Mouse (Mus musculus) C2C12 (cell line): ENCODE results near the gene Trarg1. TPM values are rescaled to one million over a fixed set of nuclear protein-coding genes. Genes with fewer than 3 reads are reported as not detected.

Source experiments
- H3K27me3 ChIP-seq: one replicate; pipeline ENCODE4 v1.6.1; 2011; ENCODE audit not compliant: control insufficient read depth, insufficient read depth, insufficient read length
- H3K36me3 ChIP-seq: one replicate; pipeline ENCODE4 v1.6.1; 2011; ENCODE audit not compliant: control insufficient read depth, insufficient read depth
- H3K4me3 ChIP-seq: one replicate; pipeline ENCODE4 v1.5.1; 2011; ENCODE audit warnings: mild to moderate bottlenecking, control low read depth; ENCODE audit not compliant: poor library complexity, insufficient read depth, severe bottlenecking
- H3K79me2 ChIP-seq: one replicate; pipeline ENCODE4 v1.6.1; 2011; ENCODE audit not compliant: control insufficient read depth, insufficient read depth
- H3K79me3 ChIP-seq: one replicate; pipeline ENCODE4 v1.6.1; 2011; ENCODE audit warnings: low read depth, control low read depth
- H3ac ChIP-seq: one replicate; pipeline ENCODE3; 2011; ENCODE audit warnings: low read depth; ENCODE audit not compliant: control insufficient read depth, insufficient read length
- CEBPB ChIP-seq: IDR thresholded peaks from one replicate; pipeline ENCODE4 v1.6.1; 2011; ENCODE audit warnings: low read depth, mild to moderate bottlenecking, control low read depth, moderate library complexity
- CTCF ChIP-seq: IDR thresholded peaks from one replicate; pipeline ENCODE4 v1.5.1; 2011; ENCODE audit not compliant: control insufficient read depth, insufficient read depth, insufficient read length
- FOSL1 ChIP-seq: IDR thresholded peaks from one replicate; pipeline ENCODE4 v1.8.0; 2011; ENCODE audit warnings: mild to moderate bottlenecking, low read length; ENCODE audit not compliant: poor library complexity, insufficient read depth, severe bottlenecking
- MAX ChIP-seq: IDR thresholded peaks from one replicate; pipeline ENCODE4 v1.6.1; 2011; ENCODE audit warnings: mild to moderate bottlenecking, control low read depth
- MYOD1 ChIP-seq: IDR thresholded peaks from one replicate; pipeline ENCODE4 v1.6.1; 2011; ENCODE audit warnings: low read depth; ENCODE audit not compliant: control insufficient read depth, insufficient read length
- MYOG ChIP-seq: IDR thresholded peaks from one replicate; pipeline ENCODE4 v1.6.1; 2011; ENCODE audit not compliant: control insufficient read depth, insufficient read length; ENCODE audit errors: extremely low read depth
- USF1 ChIP-seq: IDR thresholded peaks from one replicate; pipeline ENCODE4 v1.6.1; 2011; ENCODE audit warnings: low read depth, mild to moderate bottlenecking, control low read depth, moderate library complexity
- polyA plus RNA-seq: library from polyadenylated mRNA; unstranded; fragments of >200 nt; fragmentation: generic; extraction: Trizol; gene quantifications from one replicate; pipeline ENCODE4 v1.2.1, GENCODE M21; 2012; ENCODE audit warnings: missing spikeins

Gene Trarg1
- polyA plus RNA-seq, 1 experiment = 0.05 TPM

- Histone ChIP-seq H3K27me3 (no peaks in the 10 kb centered on the region), H3K79me3 (no peaks in the 10 kb centered on the region), H3K79me2 (no peaks in the 10 kb centered on the region), H3K4me3 (no peak overlapping the region), H3K36me3 (no peaks in the 10 kb centered on the region), H3ac (no peak overlapping the region)
- TF ChIP-seq CTCF (no peak), FOSL1 (no peak), USF1 (no peak), MYOD1 (no peak), MYOG (no peak), CEBPB (no peak), MAX (no peak)
These were observed 22.1 kb upstream of the Trarg1 start for GRCm38 (mm10) chr11:76657450-76657970.

DNA sequence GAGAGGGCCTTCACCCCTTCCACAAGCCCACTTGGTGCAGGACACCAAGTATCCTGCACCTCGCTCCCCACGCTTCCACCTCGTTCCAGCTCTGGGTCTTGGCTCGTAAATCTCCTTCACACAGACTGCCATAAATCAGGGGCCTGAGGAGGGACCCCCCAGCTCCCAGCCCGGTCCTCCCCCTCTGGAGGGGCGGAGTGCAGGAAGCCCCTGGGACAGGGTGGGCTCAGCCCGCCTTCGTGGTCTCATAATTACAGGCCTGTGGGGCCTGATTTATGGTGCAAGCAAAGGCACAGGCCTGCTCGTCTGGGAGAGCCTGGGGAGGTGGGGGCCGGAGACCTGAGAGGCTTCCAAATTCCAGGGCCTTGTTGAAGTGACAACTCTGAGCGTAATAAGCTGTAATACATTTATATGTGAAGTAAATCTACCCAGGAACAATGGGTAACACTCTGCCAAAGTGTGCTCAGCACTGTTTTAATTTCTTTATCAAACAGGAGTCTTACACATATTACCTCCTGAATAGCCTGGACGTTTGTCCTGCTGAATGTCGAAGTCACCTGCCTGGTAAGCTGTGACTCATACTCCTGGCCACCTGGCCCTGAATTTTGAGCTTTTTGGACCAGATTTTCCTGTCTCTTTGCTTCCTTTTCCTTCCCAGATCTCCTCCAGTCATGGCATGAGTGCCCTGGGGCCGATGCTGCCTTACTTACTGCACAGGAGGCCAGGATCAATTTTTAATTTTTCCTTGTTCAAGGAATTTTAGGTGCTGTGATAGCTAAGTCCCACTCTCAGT is 20.3 kb upstream of the Trarg1 start:
- Histone ChIP-seq H3K79me2 (no peaks in the 10 kb centered on the region), H3K4me3 (no peak overlapping the region), H3K27me3 (no peaks in the 10 kb centered on the region), H3ac (no peak overlapping the region), H3K79me3 (no peaks in the 10 kb centered on the region), H3K36me3 (no peaks in the 10 kb centered on the region)
- no peak for TF ChIP-seq CEBPB
- TF ChIP-seq CTCF = no peak
- TF ChIP-seq MAX = no peak
- no peak for TF ChIP-seq FOSL1
- no peak for TF ChIP-seq MYOD1
- TF ChIP-seq MYOG = no peak
- no peak for TF ChIP-seq USF1

GRCm38 (mm10) chr11:76661790-76662468 is 17.7 kb upstream of the Trarg1 start:
- H3K4me3 ChIP-seq = no peak overlapping the region
- no peaks in the 10 kb centered on the region for H3K79me2 ChIP-seq
- no peaks in the 10 kb centered on the region for H3K79me3 ChIP-seq
- TF ChIP-seq FOSL1 = no peak
- no peak for TF ChIP-seq MYOD1
- no peak for TF ChIP-seq CEBPB
- TF ChIP-seq CTCF = no peak
- no peak for TF ChIP-seq USF1
- TF ChIP-seq MAX = no peak
- H3K36me3 ChIP-seq = no peaks in the 10 kb centered on the region
- peaks cover 14% of the 10 kb centered on the region for H3K27me3 ChIP-seq
- H3ac ChIP-seq = no peak overlapping the region

DNA sequence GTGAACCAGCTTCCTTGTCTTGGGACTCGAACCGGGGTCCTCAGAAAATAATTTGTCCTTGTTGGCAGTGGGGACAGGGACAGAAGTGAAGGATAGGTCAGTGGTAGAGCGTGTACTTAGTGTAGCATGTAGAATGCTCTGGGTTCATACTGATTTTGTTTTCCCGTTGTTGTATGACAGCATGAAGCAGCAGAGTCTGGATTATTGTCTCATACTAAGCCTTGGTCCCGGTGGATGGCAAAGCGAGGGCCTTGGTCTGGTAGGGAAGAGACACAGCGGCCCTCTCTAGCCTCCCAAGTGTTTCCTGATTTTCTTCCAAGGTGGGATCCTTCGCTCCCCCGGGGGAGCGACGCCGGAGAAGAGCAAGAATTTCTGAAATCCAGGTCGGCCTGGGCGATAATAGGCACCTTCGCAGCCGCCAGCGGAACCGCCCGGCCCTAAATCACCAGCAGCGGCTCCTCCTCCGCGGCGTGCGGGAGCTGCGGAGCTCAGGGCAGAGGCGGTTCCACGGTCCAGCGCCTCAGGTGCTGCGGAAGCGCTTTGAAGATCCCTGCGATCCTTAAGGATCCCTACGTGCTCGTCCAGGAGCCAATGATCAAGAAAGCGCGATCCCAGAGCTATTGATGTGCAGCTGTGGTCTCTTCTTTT is 13.5 kb upstream of the Trarg1 start:
- H3K4me3 ChIP-seq = no peak overlapping the region
- no peaks in the 10 kb centered on the region for H3K79me3 ChIP-seq
- TF ChIP-seq USF1 (no peak), CEBPB (no peak), MAX (no peak), MYOD1 (no peak), CTCF (no peak), FOSL1 (no peak), MYOG (no peak)
- H3K79me2 ChIP-seq = no peaks in the 10 kb centered on the region
- no peak overlapping the region for H3ac ChIP-seq
- H3K27me3 ChIP-seq = peaks cover 14% of the 10 kb centered on the region
- H3K36me3 ChIP-seq = no peaks in the 10 kb centered on the region

- Histone ChIP-seq H3K27me3 (peaks cover 24% of the 10 kb centered on the region), H3K79me2 (no peaks in the 10 kb centered on the region), H3K36me3 (no peaks in the 10 kb centered on the region), H3K79me3 (no peaks in the 10 kb centered on the region), H3K4me3 (no peak overlapping the region), H3ac (no peak overlapping the region)
- TF ChIP-seq MYOD1 (no peak), CTCF (no peak), FOSL1 (no peak)
These were observed 11.8 kb upstream of the Trarg1 start for GRCm38 (mm10) chr11:76667807-76668206.
